Mouse (Mus musculus) CH12.LX (cell line): ENCODE measurements around the gene Dirc2.

Source experiments
- CTCF ChIP-seq, 2 experiments: IDR thresholded peaks in 1 of 2; conservative IDR thresholded peaks in 1 of 2; 2 replicates each; pipeline ENCODE4 v1.5.1; 2011 to 2012; ENCODE audit warnings: low read depth in 2 of 2, low read length in 2 of 2, improper control_type of control experiment in 1 of 2, inconsistent platforms in 1 of 2, mild to moderate bottlenecking in 1 of 2, moderate library complexity in 1 of 2
- HCFC1 ChIP-seq: IDR thresholded peaks from 2 replicates; pipeline ENCODE4 v1.6.1; 2012; ENCODE audit warnings: low read depth, mild to moderate bottlenecking, inconsistent platforms, low read length, improper control_type of control experiment
- MAX ChIP-seq: IDR thresholded peaks from 2 replicates; pipeline ENCODE4 v1.6.1; 2011; ENCODE audit warnings: low read length, improper control_type of control experiment
- MEF2A ChIP-seq: IDR thresholded peaks from 2 replicates; pipeline ENCODE4 v1.6.1; 2014; ENCODE audit warnings: low read depth, mild to moderate bottlenecking, inconsistent platforms, low read length, improper control_type of control experiment, borderline replicate concordance
- MXI1 ChIP-seq: IDR thresholded peaks from 2 replicates; pipeline ENCODE4 v1.6.1; 2011; ENCODE audit warnings: mild to moderate bottlenecking, low read depth, low read length, improper control_type of control experiment
- NELFE ChIP-seq: IDR thresholded peaks from 2 replicates; pipeline ENCODE4 v1.6.1; 2011; ENCODE audit warnings: low read depth, low read length, improper control_type of control experiment
- NRF1 ChIP-seq: IDR thresholded peaks from 2 replicates; pipeline ENCODE4 v1.6.1; 2014; ENCODE audit warnings: low read depth, mild to moderate bottlenecking, inconsistent platforms, low read length, improper control_type of control experiment, moderate library complexity
- TBP ChIP-seq: conservative IDR thresholded peaks from 2 replicates; pipeline ENCODE4 v1.6.1; 2011; ENCODE audit warnings: low read depth, low read length, improper control_type of control experiment
- TCF12 ChIP-seq: IDR thresholded peaks from 2 replicates; pipeline ENCODE4 v1.6.1; 2014; ENCODE audit warnings: low read depth, mild to moderate bottlenecking, inconsistent platforms, low read length, improper control_type of control experiment
- USF1 ChIP-seq: IDR thresholded peaks from 2 replicates; pipeline ENCODE4 v1.6.1; 2014; ENCODE audit warnings: low read depth, mild to moderate bottlenecking, inconsistent platforms, low read length, improper control_type of control experiment
- ZKSCAN1 ChIP-seq: IDR thresholded peaks from 2 replicates; pipeline ENCODE4 v1.6.1; 2012; ENCODE audit warnings: low read depth, inconsistent platforms, low read length, improper control_type of control experiment, borderline replicate concordance
- ZMIZ1 ChIP-seq: IDR thresholded peaks from 2 replicates; pipeline ENCODE4 v1.6.1; 2012; ENCODE audit warnings: low read depth, mild to moderate bottlenecking, inconsistent platforms, low read length, improper control_type of control experiment
- ZNF384 ChIP-seq: IDR thresholded peaks from 2 replicates; pipeline ENCODE4 v1.6.1; 2012; ENCODE audit warnings: low read depth, low read length, improper control_type of control experiment, inconsistent platforms

- TF ChIP-seq ZKSCAN1 (no peak), TBP (peak; percentile 21; the same call in 1 of the 2 replicates), MXI1 (peak; percentile 64; the same call in 1 of the 2 replicates), CTCF (conservative IDR thresholded peaks at IDR 0.05 in 1 of 2, IDR thresholded peaks at IDR 0.05 in 1 of 2; ENCODE audit: low read depth in 2 of 2, low read length in 2 of 2) (no peak), ZMIZ1 (no peak), NRF1 (0 out of 2 replicates have a peak, but pooled peaks have one; percentile 27), TCF12 (peak; percentile 96), HCFC1 (no peak; the same call in 1 of the 2 replicates), USF1 (no peak), MEF2A (peak; percentile 93), ZNF384 (no peak), NELFE (peak; percentile 49; the same call in 1 of the 2 replicates), MAX (peak; percentile 76)
Measured at GRCm38 (mm10) chr16:35747417-35748236, 21.5 kb downstream of the Dirc2 start.
